Mouse (Mus musculus): Measurements from ENCODE around the gene Nucb1.
"Not testable (repeated sequence)": the region's sequence is repeated elsewhere in the genome, so short reads cannot be mapped to it uniquely, and the experiment has no call there.

The Nucb1 gene

DNA sequence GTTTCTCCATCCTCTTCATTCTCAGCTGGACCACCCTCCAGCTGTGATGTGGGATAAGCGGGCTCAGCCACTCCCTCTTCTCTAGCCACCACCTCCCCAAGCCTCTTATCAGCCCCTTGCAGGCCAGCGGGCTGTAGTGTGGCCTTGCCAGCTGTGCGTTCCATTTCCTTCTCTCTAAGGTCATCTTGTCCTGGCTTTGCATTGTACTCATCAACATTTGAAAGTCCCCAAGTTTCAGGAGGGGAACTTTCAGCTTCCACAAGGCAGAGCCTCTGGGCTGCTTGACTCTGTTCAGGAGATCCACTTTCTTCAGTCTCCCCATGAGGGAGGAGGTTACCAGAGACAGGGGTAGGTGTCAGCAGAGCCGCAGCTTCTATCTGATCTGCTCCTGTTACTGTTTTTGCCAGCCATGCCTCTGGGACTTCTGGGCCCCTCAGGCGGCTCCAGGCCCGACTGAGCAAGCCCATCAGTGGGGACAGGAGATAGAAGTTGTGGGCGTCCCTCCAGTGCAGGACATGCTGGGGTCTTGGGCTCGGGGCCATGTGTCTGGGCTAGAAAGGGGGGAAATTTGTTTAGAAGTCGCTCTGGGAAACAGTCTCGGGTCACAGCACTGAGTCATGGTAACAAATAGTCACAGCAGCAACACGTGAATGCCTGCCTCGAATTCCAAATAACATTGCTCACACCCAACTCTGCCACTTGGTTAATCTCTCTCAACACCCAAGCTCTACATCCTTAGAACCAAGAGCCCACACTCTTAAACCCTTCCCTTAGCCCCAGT is 14.8 kb upstream of the Nucb1 start:
- DNase-seq: peak; percentile 69

GRCm38 (mm10) chr7:45523678-45524170 is 13.5 kb upstream of the Nucb1 start:
- DNase-seq: no peak

DNA sequence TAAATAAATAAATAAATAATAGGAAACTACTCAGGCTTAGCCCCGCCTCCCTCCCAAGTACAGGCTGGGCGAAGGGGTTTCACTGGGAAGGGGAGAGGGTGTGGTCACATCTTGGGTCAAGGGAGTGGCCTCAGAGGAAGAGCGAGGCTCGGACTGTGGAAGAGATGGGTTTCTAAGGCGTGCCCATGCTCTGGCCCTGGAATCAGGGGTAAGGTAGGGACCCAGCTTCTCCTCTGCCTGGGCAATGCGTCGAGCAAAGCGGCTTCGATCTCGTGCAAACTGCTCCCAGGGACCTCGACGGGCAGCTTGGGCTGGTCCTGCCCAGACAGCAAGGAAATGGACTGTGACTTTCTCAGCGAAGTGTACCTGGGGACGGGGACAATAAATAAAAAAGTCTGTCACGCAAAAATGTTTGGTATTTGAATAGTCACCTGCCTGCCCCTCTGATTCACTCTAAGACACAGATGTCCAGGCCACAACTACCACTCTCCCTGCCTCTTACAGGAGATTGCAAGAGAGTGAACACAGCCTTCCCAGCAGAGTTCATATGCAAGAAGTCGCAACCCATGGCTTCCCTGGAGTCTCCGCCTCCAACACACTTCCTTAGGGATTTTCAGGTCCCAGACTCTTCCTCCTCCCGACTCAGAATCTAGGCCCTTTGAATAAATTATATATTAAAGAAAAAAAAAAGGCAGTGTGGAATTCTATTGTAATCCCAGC is 12.9 kb upstream of the Nucb1 start:
- peak; percentile 61 for DNase-seq

DNA sequence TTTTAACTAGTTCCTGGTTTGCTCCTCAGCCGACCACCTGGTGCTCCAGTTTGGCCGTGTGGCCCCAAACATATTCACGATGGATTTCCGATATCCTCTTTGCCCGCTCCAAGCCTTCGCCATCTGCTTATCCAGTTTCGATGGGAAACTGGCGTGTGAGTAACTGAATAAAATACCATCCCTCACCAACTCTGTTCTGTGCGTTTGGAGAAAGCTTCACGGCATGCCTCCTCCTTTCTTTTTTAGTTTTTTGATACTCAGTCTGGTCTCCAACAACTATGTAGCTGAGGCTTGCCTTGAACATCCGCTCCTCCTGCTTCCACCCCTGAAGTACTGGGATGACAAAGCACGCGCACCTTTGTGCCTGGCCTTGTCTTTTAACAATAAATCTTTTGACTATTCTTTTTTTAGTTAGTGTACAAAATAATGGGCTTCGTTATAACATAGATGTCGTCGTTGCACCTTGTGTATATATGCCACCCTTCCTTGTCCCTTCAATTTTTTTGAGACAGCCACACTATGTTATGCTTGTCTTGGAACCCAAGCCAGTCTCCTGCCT is 12.1 kb upstream of the Nucb1 start:
- DNase-seq: no peak

GRCm38 (mm10) chr7:45521728-45522184 is 11.6 kb upstream of the Nucb1 start:
- DNase-seq: peak; percentile 88

DNA sequence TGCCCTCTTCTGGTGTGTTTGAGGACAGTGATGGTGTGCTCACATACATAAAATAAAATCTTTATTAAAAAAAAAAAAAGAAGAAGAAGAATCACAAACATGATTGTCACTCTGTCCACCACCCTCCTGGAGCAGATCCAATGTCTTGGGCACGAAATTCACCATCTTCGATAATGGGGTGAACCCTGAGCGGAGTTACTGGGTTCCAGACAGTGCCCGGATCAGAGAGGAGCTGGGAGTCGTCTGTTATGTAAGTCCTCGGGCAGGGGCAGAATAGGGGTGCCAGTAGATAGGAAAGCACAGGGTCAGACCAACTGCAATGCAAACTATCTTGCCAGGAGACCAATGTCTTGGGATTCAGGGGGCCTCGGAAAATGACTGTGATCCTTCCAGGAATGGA is 10.4 kb upstream of the Nucb1 start:
- peak; percentile 59 for DNase-seq

- no peak for DNase-seq
Measured at GRCm38 (mm10) chr7:45519345-45520120, 9.3 kb upstream of the Nucb1 start.

- DNase-seq: no peak
Measured at GRCm38 (mm10) chr7:45518618-45519017, 8.4 kb upstream of the Nucb1 start.

DNA sequence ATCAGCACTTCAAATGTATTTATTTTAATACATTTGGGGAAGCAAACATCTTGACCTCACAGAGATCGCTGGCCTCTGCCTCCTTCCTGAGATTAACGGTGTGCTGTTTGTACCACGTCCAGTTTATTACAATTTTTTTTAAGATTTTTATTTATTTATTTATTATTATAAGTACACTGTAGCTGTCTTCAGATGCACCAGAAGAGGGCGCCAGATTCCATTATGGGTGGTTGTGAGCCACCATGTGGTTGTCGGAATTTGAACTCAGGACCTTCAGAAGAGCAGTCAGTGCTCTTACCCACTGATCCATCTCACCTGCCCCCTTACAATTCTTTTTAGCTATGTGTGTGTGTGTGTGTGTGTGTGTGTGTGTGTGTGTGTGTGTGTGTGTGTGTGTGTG is 6.6 kb upstream of the Nucb1 start:
- not testable (repeated sequence) for DNase-seq

DNA sequence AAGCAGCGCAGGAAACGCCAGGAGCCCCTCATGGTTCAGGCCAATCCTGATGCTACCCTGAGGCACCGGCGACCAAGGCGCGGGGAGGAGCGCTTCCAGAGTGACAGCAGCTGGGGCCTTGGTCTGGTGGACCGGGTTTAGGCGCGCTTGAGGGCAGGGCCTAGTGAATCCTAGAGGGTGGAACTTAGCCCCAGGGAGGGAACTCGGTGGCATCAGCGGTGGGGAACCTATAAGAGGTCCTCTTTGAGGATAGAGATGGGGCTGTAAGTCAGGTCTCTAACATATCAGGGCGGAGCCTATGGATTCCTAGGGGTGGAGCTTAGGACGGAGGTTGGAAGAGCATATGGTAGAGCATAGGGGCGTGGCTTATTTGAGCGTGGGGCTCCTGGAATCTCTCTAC is 5.2 kb upstream of the Nucb1 start:
- no peak for DNase-seq

DNA sequence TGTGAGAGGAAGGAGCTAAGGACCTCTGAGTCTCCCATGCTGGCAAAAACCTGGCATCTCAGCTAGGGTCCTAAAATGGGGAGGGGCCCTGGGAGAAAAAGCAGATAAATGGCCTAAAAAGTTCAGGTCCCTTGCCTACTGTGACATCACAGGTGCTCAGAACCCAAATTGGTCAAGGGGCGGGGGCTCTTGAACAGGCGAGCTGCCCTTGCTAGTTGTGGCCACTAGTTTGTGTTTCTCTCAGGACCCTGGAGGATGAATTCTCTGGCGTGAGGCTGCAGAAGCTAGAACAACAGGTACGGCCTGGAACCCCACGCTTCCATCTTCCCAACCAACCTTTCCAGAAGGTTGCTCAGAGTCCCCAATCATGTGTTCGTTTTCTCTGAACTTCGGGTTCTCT is 4.2 kb upstream of the Nucb1 start:
- no peak for DNase-seq

GRCm38 (mm10) chr7:45509181-45509882 is 874 bp downstream of the Nucb1 start:
- DNase-seq: no peak

GRCm38 (mm10) chr7:45508561-45508960 is 1.6 kb downstream of the Nucb1 start:
- DNase-seq: no peak

- no peak for DNase-seq
Measured at GRCm38 (mm10) chr7:45507583-45507982, 2.6 kb downstream of the Nucb1 start.

- no peak for DNase-seq
Measured at GRCm38 (mm10) chr7:45498427-45498826, 11.8 kb downstream of the Nucb1 start.

GRCm38 (mm10) chr7:45494548-45494947 is 15.7 kb downstream of the Nucb1 start:
- DNase-seq: no peak

DNA sequence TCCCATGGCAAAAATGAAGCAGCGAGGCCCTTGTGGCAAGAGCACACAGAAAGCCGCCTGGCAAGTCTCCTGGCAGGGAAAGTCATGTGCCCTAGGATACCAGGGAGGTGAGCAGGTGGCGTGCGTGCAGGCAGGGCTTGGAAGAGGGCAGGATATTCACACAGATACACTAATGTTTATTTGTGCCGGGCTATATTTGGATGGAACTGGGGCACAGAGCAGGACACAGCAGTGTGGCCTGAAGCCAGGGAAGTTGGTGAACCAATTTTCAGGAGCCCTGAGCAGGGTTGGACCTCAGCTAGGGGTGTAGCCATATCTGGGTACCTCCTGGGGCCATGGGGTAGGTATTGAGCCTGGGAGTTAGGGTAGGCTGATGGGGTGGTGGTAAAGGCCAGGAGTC is 17.3 kb downstream of the Nucb1 start:
- peak; percentile 91 for DNase-seq

GRCm38 (mm10) chr7:45492225-45492844 is 17.9 kb downstream of the Nucb1 start:
- DNase-seq: no peak

DNA sequence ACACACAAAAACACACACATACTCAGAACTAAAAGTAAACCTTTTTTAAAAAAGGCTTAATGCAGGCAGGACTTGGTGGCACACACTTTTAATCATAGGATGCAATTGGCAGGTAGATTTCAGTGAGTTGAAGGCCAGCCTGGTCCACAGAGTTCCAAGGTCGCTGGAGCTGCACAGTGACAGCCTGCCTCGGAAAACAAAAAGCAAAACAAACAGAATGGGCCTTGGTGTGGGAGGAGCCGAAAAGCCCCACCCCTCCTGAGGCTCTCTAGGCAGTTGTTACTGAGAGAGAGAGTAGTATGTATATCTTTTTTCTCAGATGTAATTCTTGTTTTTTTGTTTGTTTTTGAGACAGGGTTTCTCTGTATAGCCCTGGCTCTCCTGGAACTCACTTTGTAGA is 18.9 kb downstream of the Nucb1 start:
- no peak for DNase-seq

DNA sequence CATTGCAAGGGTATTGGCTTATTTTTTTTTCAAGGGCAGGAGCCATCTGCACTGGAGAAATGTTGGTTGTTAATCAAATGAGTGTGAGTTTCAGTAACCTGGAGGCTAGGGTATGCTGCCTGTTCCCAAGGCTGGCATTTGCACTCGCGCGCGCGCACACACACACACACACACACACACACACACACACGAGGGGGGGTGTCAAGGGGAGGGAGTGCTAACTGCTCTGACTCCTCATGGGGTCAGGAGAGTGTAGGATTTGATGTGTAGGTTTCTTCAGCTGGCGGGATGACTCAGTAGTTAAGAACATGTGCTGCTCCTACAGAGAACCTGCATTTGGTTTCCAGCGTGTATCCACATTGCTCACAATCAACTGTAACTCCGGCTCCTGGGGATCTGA is 19.4 kb downstream of the Nucb1 start:
- DNase-seq: no peak

DNA sequence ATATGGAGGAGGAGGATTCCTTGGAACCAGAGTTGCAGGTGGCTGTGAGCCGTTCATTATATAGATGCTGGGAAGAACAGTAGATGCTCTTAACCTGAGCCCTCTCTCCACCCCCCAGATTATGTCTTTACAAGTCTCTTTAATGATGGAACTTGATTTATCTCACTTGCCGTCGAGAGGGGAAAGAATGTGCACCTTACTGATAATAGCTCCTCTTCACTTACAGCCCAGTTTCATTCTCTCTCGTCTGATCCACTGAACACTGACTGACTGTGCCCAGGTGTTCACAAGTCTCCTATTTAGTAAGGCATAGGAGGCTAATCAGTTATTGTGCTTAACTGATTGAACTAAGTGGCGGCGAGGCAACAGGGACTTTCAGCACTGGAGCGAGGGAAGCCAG is 20.6 kb downstream of the Nucb1 start:
- DNase-seq: no peak

Measured in cerebellum, adult 9-11 months (tissue).